Mouse (Mus musculus) myocyte (in vitro differentiated cells): ENCODE data around the gene Fcrl1.

Experiments used
- E2F4 ChIP-seq: IDR thresholded peaks from one replicate; pipeline ENCODE4 v1.6.1; 2011; ENCODE audit warnings: mild to moderate bottlenecking, control low read depth, moderate library complexity; ENCODE audit not compliant: insufficient read depth
- MAX ChIP-seq: IDR thresholded peaks from one replicate; pipeline ENCODE4 v1.6.1; 2011; ENCODE audit warnings: low read depth, mild to moderate bottlenecking, control low read depth
- MYOD1 ChIP-seq, 3 experiments: IDR thresholded peaks; one replicate each; pipeline ENCODE4 v1.6.1; 2011; ENCODE audit warnings: control low read depth in 2 of 3, low read depth in 2 of 3, mild to moderate bottlenecking in 2 of 3, moderate library complexity in 1 of 3; ENCODE audit not compliant: insufficient read length in 2 of 3, control insufficient read depth in 1 of 3
- MYOG ChIP-seq, 3 experiments: IDR thresholded peaks; one replicate each; pipeline ENCODE4 v1.6.1; 2011; ENCODE audit warnings: control low read depth in 2 of 3, low read depth in 2 of 3, mild to moderate bottlenecking in 2 of 3; ENCODE audit not compliant: insufficient read length in 2 of 3, control insufficient read depth in 1 of 3, insufficient read depth in 1 of 3
- POLR2A ChIP-seq: IDR thresholded peaks from one replicate; pipeline ENCODE4 v1.6.1; 2011; ENCODE audit warnings: low read depth, mild to moderate bottlenecking, control low read depth, moderate library complexity; ENCODE audit not compliant: insufficient read length
- POLR2AphosphoS2 ChIP-seq: IDR thresholded peaks from one replicate; pipeline ENCODE4 v1.6.1; 2011; ENCODE audit warnings: low read depth, control low read depth; ENCODE audit not compliant: insufficient read length
- REST ChIP-seq: IDR thresholded peaks from one replicate; pipeline ENCODE4 v1.6.1; 2011; ENCODE audit warnings: mild to moderate bottlenecking, control low read depth, moderate library complexity; ENCODE audit not compliant: insufficient read depth, insufficient read length
- TCF12 ChIP-seq: IDR thresholded peaks from one replicate; pipeline ENCODE4 v1.6.1; 2011; ENCODE audit warnings: mild to moderate bottlenecking, control low read depth; ENCODE audit not compliant: poor library complexity, insufficient read depth, severe bottlenecking

DNA sequence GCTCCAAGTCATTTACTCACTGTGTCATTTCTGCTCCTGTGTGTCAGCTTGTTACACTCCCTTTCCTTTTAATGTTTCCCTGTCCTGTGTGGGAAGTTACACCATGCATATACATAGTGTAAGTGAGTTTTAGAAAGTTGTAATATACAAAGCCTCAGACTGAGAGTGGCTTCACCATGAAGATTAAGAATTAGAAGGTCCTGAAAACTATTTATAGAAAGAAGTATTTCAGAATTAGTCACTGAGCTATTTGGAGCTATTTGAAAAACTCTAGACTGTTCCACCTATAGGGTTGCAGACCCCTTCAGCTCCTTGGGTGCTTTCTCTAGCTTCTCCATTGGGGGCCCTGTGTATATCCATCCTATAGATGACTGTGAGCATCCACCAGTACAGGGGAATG lies 17.0 kb upstream of the Fcrl1 start:
- TF ChIP-seq POLR2AphosphoS2 (no peak), POLR2A (no peak), TCF12 (no peak), E2F4 (no peak), MYOD1 (IDR thresholded peaks at IDR 0.05; ENCODE audit: control insufficient read depth in 1 of 3, insufficient read length in 2 of 3, low read depth in 2 of 3) (no peak), REST (no peak), MYOG (IDR thresholded peaks at IDR 0.05; ENCODE audit: control insufficient read depth in 1 of 3, insufficient read depth in 1 of 3, insufficient read length in 2 of 3, low read depth in 2 of 3) (no peak), MAX (no peak)
